Mouse (Mus musculus): ENCODE data around the gene Ppp1r12c. TPM values are rescaled to one million over a fixed set of nuclear protein-coding genes. Genes with fewer than 3 reads are reported as not detected.

The Ppp1r12c gene
- polyA plus RNA-seq, 2 experiments from 2014 or later, result 21.6 to 26.6 TPM

DNA sequence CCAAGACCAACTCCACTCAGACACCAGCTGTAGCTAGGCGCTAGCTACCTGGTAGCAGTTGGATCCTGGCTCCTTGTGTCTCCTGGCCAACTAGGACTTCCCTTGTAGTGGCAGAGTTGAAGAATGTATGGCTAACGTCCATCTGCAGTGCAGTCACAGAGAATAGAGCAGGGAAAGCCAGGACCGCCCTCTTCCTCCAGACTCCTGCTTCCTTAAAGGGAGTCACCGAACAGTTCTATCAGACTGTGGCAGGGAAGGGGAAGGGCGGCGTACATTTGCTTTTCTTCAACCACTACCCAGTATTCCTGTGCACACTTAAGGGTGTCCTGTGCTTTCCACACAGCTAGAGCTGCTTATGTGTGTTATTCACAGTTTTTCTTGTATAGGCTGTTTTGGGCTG lies 10.2 kb downstream of the Ppp1r12c start:
- ATAC-seq, result no peak

DNA sequence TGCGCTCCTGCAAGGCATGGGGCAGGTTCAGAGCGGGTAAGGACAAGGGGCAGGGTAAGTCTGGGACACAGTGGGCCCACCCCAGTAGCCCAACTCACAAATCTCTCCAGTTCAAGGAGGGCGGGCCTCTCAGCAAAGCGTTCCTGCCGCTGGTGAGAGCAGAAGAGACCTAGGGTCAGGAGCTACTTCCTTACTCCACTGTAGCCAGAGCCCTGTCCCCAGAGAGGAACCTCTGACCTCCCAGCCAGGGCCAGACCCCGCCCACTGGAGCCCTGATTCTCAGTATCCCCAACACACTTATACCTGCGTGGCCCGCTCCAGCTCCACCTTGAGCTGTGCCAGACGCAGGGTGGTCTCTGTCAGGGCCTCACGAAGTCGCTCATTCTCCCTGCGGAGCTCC lies 19.2 kb downstream of the Ppp1r12c start:
- no peak for ATAC-seq

DNA sequence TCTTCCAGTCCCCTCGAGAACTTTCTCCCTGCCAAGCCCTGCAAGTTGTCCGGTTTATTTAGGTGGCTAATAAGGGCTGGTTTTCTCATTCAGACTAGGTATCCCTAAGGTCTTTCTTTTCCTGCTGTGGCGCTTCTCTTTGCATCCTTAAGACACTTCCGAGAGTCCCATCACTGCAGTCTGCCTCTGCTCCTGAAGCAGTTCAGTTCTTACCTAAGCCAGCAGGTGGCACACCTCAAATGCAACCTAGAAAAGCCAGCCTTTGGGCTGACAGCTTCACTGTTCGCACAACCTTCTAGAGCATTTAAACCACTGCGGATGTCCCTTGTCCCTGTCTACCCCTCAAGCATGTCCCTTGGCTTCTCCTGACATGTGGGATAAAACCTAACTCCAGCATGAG lies 21.8 kb downstream of the Ppp1r12c start:
- ATAC-seq, result peak; percentile 60

DNA sequence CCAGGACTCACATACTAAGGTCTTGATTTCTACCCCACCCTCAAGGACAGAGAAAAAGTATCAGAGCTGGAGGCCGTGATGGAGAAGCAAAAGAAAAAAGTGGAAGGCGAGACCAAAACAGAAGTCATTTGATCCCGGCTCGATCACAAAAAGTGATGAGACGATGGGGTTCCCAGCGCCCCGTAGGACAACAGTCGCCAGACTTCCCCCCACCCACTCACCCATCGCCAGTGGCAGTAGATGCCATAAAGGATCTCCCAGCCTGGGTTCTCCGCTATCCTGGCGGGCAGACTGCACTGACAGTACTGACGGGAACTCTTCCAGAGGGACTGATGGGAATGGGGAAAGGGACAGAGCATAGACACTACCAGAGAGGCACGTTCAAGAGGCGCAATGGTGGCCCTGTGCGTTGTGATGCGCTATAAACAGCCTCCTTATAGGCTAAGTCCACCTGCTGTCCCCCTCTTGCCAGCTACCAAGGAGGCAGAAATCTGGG lies 22.6 kb downstream of the Ppp1r12c start:
- ATAC-seq, result no peak

DNA sequence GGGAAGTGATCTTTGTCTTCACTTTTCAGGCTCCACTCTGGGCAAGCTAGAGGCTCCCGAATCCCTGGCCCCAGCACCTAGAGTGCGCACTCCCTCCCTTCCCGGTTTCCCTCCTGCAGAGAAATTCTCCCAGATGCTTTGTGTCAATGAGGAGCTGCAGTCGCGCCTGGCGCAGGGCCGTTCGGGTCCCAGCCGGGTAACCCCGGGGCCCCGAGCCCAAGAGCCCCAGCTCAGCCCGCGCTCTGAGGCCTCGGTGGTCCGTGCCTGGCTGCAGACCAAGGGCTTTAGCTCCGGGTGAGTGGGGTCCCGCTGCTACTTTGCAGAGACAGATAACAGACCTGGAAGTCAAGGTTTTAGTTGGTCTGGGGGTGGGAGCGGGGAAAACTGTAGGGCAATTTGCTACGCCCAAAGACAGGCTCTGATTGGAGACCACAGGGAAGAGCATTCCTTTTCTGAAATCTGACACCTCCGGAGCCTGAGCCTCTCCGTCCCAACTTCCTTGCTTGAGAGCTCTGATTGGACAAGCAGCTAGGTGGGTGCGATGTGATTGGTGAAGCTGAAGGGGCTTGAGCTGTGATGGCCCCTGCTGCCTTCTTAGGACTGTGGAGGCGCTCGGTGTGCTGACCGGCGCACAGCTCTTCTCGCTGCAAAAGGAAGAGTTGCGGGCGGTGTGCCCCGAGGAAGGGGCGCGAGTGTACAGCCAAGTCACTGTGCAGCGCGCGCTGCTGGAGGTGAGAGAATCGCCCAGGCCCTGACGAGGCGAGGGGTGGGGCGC lies 23.3 kb downstream of the Ppp1r12c start:
- ATAC-seq, result no peak

DNA sequence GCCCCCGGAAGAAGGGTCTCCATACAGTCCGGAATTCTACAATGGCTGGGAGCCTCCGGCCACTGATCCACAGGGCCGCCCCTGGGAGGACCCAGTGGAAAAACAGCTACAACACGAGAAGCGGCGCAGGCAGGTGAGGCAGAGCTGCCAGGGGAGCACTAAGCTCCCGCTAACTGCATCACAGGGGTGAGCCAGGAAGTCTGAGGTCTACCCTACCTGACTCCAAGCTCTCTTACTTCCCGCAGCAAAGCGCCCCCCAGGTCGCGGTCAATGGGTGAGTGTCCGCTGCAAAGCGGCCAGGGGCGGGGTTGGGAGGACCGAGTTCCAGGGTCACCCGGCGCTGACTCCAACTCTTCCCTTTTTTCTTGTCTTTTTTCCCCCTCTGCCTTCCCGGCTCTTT lies 27.5 kb downstream of the Ppp1r12c start:
- no peak for ATAC-seq

DNA sequence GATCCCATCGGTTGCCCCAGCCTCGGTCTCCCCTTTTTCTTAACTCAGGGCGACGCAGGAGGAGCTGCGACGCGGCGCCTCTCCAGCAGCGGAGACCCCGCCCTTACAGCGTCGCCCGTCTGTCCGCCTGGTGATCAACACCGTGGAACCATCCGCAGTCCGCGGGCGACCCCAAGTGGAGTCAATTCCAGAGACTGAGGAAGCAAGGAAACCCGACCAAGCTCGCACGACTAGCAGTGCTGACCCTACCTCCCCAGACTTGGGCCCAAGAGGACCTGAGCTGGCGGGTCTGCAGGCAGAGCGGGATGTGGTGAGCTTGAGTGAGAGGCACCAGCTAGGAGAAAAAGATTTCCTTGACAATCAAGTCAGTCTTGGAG lies 30.3 kb downstream of the Ppp1r12c start:
- ATAC-seq, result no peak

DNA sequence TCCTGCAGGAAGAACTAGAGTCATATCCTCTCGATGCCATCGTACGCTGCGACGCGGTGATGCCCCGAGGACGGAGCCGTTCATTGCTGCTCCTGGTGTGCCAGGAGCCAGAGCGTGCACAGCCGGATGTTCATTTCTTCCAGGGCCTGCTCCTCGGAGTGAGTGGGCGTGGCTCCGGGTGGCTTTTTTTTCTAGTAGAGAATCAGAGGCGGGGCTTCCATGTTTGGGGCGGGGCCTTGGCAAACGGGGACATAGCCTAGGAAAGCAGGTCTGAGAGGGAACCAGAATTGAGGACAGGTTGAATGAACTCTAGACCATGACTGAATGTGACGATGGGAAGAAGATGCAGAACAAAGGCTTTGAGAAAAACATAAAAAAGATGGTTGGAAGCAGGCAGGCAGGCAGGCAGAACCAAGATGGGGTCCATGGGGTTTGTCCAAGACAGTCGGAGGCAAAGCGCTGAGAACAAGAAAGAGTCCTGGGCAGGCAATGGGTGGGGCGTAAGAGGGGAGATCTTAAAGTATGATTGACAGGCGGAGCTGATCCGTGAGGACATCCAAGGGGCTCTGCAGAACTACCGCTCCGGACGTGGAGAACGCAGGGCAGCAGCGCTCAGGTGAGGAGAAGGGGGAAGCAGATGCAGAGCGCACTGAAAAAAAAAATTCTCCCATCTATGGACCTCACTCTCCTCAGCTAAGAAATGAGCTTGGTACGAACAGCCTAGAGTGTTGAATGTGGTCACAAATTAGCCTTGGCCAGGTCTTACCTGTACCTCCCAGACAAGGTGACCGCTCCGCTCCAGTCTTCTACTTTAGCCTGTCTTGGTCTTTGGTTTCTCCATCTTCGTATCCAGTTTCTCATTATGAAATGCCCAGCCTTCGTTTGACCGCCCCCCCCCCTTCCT lies 31.0 kb downstream of the Ppp1r12c start:
- no peak for ATAC-seq

DNA sequence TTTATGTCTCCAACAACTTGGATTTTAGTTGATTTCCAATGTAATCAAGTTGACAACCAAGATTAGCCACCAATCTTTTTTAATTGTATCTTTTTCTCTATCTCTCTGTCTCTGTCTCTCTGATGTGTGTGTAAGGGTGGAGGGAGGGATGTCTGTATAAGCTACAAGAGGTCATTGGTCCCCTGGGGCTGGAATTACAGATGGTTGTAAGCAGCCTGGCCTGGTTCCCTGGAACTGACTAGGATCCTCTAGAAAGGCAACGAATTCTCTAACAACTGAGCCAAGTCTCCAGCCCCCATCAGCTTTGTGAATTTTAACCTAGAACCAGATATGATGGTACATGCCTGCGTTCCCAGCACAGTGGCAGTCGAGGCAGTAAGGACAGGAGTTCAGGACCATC lies 33.7 kb downstream of the Ppp1r12c start:
- ATAC-seq, result no peak

DNA sequence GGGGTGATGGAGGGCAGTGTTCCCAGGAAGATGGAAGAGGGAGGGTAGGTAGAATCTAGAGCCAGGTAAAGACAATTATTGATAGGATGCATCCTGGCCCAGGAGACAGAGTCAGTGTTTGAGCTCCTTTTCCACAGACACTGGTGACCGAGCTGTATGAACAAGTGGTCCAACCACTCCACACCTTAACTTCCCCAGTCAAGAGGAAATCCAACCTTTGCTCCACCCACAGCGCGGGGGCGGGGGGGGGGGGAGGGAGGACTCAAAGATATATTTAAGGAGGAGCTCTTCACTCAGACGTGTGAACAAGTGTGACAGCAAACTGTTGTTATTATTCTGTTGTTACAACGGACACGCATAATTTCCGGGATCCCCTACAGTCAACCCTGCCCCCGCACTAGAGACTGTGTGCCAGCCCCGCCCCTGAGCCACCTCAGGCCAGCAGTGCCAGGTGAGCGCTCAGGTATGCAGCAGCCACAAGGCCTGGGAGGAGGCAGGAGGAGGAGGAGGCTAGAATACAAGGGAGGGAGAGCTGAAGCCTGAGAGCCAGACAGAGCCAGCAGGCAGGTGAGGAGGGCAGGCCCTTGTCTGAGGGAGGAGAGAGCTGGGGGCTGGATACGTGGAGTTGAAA lies 37.2 kb downstream of the Ppp1r12c start:
- ATAC-seq, result peak; percentile 79

DNA sequence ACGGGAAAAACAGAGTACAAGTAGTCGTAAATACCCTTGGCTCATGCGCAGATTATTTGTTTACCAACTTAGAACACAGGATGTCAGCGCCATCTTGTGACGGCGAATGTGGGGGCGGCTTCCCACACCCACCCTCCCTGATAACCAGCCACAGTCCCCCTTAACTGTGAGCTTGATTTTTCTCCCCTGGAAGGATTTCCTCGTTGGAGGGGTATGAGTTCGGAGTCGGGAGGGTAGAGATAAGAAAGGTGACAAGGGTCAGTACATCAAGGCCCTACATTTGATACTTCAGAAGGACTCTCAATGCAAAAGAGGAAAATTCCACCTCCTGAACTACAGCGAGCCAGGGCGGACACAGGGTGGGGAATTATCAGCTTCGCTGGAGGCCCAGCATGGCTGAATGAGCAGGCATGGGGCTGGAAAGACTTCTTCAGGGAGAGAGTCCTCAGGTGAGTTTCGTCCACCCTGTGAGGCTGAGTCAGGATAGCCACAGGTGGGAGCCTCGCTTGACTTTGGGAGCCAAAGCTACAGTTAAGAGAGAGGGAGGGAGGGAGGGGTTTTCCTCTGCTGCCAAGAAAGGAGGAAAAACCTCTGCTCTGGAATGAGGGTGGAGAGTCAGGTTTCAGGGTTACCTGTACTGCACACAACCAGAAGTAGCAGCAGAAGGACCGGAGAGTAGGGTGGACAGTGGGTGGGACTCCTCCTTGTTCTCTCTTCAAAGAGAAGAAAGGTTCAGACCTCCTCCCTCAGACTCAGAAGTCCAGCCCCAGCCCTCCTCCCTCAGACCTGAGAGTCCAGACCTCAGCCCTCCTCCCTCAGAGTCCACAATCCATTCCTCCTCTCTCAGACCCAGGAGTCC lies 40.7 kb downstream of the Ppp1r12c start, which contains the start of gene Eps8l1:
Gene Eps8l1, plus strand, starts transcription at position 99 of the 859 bp plus-strand sequence.
- ATAC-seq, result peak; percentile 16

DNA sequence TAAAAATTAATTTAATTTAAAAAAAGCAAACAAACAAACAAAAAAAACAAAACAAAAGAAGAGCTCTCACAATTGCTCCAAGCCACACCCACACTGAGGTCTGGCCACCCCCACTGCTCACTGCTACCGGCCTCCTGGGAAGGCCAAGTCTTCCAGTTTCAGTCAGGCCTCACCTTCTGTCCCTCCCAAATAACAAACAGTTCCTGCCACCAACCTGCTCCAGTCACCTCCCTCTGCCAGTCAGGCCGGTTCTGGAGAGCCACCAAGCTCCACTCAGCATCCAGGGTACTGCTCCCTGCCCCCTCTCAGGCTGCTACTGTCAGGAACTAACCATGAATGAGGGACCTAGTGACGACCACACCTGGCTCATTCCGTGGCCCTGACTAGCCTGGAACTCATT lies 48.8 kb downstream of the Ppp1r12c start:
- no peak for ATAC-seq

DNA sequence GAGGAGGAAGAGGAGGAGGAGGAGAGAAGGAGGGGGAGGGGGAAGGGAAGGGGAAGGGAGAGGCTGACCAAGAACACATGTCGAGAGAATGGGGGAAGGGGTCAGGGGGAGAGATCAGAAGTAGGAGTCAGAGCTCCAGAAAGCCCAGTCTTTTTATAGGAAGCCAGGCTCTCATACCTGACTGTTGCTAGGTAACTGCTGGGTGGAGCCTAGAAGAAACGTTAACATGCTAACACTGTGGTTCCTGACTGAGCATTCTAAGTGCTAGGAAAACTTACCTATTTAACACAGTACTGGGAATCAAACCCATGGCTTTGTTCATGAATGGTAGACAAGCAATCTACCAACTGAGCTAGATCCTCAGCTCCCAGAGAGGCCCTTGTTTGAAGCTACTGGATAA lies 52.3 kb downstream of the Ppp1r12c start:
- no peak for ATAC-seq

DNA sequence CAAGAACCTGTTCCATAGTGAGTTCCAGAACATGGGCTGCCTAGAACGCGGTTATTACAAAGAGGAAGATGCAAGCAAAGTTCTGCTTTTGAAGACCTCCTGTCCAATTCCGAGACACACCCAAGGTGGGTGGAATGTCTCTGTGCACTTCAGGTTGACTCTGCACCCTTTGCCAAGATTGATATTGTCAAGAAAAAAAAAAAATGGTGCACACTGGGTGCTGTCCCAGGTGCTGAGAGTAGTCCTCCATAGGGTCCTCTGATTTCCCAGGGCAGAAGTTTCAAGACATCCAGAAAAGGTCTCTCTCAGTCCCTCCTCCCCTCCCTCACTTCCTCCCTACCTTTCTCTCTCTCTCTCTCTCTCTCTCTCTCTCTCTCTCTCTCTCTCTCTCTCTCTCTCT lies 53.0 kb downstream of the Ppp1r12c start:
- no peak for ATAC-seq

DNA sequence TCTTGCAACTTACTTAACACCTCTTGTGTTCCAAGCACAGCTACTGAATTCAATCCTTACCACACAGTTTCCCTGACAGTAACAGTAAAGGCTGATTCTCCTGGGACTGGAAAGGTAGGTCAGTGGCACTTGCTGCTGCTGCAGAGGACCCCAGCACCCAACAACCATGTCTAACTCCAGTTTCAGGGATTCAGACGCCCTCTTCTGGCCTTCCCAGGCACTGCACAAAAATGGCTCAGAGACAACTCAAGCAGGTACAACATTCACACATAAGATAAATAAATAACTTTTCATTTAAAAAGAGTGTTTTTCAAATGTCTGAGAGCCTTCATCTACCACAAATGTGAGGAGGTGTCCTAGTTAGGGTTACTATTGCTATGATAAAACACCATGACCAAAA lies 54.3 kb downstream of the Ppp1r12c start:
- no peak for ATAC-seq

DNA sequence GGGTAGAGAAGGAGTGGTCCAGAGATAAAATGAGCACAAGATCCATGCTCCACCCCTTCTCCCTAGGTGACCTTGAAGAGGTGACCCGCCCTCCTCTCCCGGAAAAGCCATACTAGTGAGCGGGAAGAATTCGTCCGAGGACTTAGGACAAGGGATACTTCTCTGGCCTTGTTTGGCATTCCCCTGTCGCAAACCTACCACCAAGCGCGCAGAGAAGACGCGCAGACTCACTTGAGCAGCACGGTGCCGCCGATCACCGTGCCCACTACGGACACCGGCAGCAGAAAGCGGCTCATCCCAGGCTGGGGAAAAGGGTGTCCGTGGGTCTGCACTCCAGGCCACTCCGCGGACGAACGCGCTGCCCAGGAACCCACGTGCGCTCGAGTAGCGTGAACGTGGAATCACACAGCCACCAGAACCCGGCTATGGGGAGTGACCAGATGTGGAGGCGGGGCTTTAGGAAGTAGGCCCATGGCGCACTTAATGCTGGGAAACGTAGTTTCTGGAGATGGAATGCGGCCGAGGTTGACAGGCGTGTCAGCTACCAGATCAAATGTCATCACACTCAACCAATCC lies 56.2 kb downstream of the Ppp1r12c start, which contains the start of gene Rdh13:
Gene Rdh13, minus strand, starts transcription at position 434 of the 576 bp plus-strand sequence.
- ATAC-seq, result peak; percentile 99

DNA sequence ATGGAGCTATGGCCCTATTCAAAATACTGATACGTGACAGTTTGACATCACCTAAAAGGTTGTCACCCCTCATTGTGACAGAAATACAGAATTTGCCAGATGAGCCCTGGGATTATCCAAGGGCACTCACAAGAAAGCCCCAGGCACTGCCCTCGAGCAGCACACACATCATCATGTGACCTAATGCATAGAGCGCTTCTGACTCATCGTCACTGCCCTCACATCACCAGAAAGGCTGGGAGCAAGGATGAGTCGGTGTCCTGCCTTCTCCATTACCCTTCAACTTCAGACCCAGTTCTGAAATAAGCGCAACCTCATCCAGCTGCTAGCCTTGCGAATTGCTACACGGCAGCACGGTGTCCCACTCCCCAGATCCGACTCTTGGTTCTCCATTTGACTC lies 60.9 kb downstream of the Ppp1r12c start:
- no peak for ATAC-seq

DNA sequence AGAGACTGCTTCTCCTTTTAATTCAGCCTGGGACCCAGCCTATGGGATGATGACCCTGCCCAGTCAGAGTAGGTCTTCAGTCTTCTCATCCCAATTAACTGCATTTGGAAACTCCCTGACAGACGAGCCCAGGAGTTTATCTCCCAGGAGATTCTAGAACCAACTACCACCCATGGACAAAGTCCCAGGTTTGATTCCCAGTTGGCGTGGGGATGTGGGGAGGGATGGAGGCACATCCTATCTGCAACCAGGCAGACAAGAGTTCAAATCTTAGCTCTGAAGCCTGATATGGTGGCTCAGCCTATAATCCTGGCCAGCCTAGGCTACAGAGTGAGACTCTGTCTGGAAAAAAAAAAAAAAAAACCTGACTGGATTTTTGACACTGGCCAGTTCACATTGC lies 63.8 kb downstream of the Ppp1r12c start:
- no peak for ATAC-seq

DNA sequence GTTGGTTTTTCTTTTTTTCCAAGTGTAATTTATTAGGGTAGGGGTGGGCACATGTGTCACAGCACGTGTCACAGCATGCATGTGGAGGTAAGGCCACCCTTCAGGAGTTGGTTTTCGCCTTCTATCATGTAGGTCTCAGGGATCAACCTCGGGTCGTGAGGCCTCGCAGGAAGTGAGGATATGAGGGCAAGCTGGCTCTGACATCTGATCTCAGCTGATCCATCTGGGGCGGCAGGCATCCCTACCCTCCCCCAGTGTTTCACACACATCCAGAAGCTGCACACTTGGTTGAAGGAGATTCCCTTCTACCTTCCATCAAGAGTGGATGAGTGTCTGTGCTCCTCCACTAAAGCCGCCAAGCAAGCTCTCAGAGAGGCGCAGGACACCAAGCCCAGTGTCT lies 69.5 kb downstream of the Ppp1r12c start:
- ATAC-seq, result no peak

DNA sequence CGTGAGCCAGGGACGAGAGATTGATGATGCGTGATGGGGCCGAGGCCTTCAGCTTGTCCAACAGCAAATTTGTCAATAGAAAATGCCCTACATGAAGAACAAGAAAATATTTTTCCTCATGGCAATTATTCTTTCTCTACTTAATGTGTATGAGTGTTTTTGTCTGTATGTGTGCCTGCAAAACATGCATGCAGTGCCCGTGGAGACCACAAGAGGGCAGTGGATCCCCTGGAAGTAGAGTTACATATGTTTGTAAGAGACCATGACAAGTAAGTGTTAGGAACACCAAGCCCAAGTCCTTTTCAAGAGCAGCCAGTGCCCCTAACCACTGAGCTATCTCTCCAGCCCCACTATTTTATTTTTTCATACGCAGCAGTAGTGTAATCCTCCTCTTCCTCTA lies 69.9 kb downstream of the Ppp1r12c start:
- ATAC-seq, result peak; percentile 30
